Mouse (Mus musculus): ENCODE data around the gene Pros1. TPM values are rescaled to one million over a fixed set of nuclear protein-coding genes. Genes with fewer than 3 reads are reported as not detected.
A peak's percentile ranks its signal among the peaks of the same experiment; 100 is the strongest.

Pros1 gene
- polyA plus RNA-seq, 1 experiment: 9.5 TPM

- 89% methylated on average over 5 of the region's 5 CpGs for WGBS
- TF ChIP-seq CTCF (conservative IDR thresholded peaks at IDR 0.05; ENCODE audit: insufficient read depth, insufficient read length, low read depth, low read length): no peak
- TF ChIP-seq POLR2A (IDR thresholded peaks at IDR 0.05; ENCODE audit: low read depth, low read length): no peak
- H3K4me1 ChIP-seq (ENCODE audit: control insufficient read depth, insufficient read depth, low read length): no peaks in the 10 kb centered on the region
- no peak overlapping the region for H3K27ac ChIP-seq (ENCODE audit: insufficient read depth, low read depth, low read length)
- no peaks in the 10 kb centered on the region for H3K36me3 ChIP-seq (ENCODE audit: control insufficient read depth, insufficient read depth, low read length)
- no peaks in the 10 kb centered on the region for H3K27me3 ChIP-seq (replicated peaks; ENCODE audit: control insufficient read depth, insufficient read depth, low read length)
- H3K4me3 ChIP-seq (ENCODE audit: insufficient read depth, low read depth, low read length): no peak overlapping the region
- no peak for DNase-seq
Measured at GRCm38 (mm10) chr16:62915530-62915929, 61.4 kb downstream of the Pros1 start.

- H3K4me3 ChIP-seq (ENCODE audit: insufficient read depth, low read depth, low read length): no peak overlapping the region
- no peaks in the 10 kb centered on the region for H3K27me3 ChIP-seq (replicated peaks; ENCODE audit: control insufficient read depth, insufficient read depth, low read length)
- H3K36me3 ChIP-seq (ENCODE audit: control insufficient read depth, insufficient read depth, low read length): no peaks in the 10 kb centered on the region
- peak; percentile 7 for DNase-seq
- no peaks in the 10 kb centered on the region for H3K4me1 ChIP-seq (ENCODE audit: control insufficient read depth, insufficient read depth, low read length)
- TF ChIP-seq POLR2A (IDR thresholded peaks at IDR 0.05; ENCODE audit: low read depth, low read length) (no peak), CTCF (conservative IDR thresholded peaks at IDR 0.05; ENCODE audit: insufficient read depth, insufficient read length, low read depth, low read length) (no peak)
- WGBS: 30% methylated on average over 8 of the region's 8 CpGs
- no peak overlapping the region for H3K27ac ChIP-seq (ENCODE audit: insufficient read depth, low read depth, low read length)
Measured at GRCm38 (mm10) chr16:62922245-62922644, 68.1 kb downstream of the Pros1 start.

- no peaks in the 10 kb centered on the region for H3K36me3 ChIP-seq (ENCODE audit: control insufficient read depth, insufficient read depth, low read length)
- DNase-seq: no peak
- no peaks in the 10 kb centered on the region for H3K4me1 ChIP-seq (ENCODE audit: control insufficient read depth, insufficient read depth, low read length)
- no peak overlapping the region for H3K4me3 ChIP-seq (ENCODE audit: insufficient read depth, low read depth, low read length)
- 90% methylated on average over 6 of the region's 6 CpGs for WGBS
- TF ChIP-seq POLR2A (IDR thresholded peaks at IDR 0.05; ENCODE audit: low read depth, low read length) (no peak), CTCF (conservative IDR thresholded peaks at IDR 0.05; ENCODE audit: insufficient read depth, insufficient read length, low read depth, low read length) (no peak)
- H3K27me3 ChIP-seq (replicated peaks; ENCODE audit: control insufficient read depth, insufficient read depth, low read length): no peaks in the 10 kb centered on the region
- no peak overlapping the region for H3K27ac ChIP-seq (ENCODE audit: insufficient read depth, low read depth, low read length)
Measured at GRCm38 (mm10) chr16:62931341-62931740, 77.2 kb downstream of the Pros1 start.

GRCm38 (mm10) chr16:62936316-62936715 lies 82.2 kb downstream of the Pros1 start:
- WGBS: 60% methylated on average over 11 of the region's 11 CpGs
- TF ChIP-seq POLR2A (IDR thresholded peaks at IDR 0.05; ENCODE audit: low read depth, low read length) (no peak), CTCF (conservative IDR thresholded peaks at IDR 0.05; ENCODE audit: insufficient read depth, insufficient read length, low read depth, low read length) (no peak)
- Histone ChIP-seq H3K27ac (ENCODE audit: insufficient read depth, low read depth, low read length) (no peak overlapping the region), H3K4me3 (ENCODE audit: insufficient read depth, low read depth, low read length) (no peak overlapping the region), H3K27me3 (replicated peaks; ENCODE audit: control insufficient read depth, insufficient read depth, low read length) (no peaks in the 10 kb centered on the region), H3K4me1 (ENCODE audit: control insufficient read depth, insufficient read depth, low read length) (no peaks in the 10 kb centered on the region), H3K36me3 (ENCODE audit: control insufficient read depth, insufficient read depth, low read length) (no peaks in the 10 kb centered on the region)
- DNase-seq: no peak

GRCm38 (mm10) chr16:62940388-62941003 lies 86.4 kb downstream of the Pros1 start:
- Histone ChIP-seq H3K4me1 (ENCODE audit: control insufficient read depth, insufficient read depth, low read length) (no peaks in the 10 kb centered on the region), H3K4me3 (ENCODE audit: insufficient read depth, low read depth, low read length) (no peak overlapping the region), H3K36me3 (ENCODE audit: control insufficient read depth, insufficient read depth, low read length) (no peaks in the 10 kb centered on the region), H3K27ac (ENCODE audit: insufficient read depth, low read depth, low read length) (no peak overlapping the region), H3K27me3 (replicated peaks; ENCODE audit: control insufficient read depth, insufficient read depth, low read length) (no peaks in the 10 kb centered on the region)
- WGBS: 19% methylated on average over 16 of the region's 16 CpGs
- peak; percentile 56 for DNase-seq
- TF ChIP-seq POLR2A (IDR thresholded peaks at IDR 0.05; ENCODE audit: low read depth, low read length) (no peak), CTCF (conservative IDR thresholded peaks at IDR 0.05; ENCODE audit: insufficient read depth, insufficient read length, low read depth, low read length) (peak; percentile 61)

- TF ChIP-seq POLR2A (IDR thresholded peaks at IDR 0.05; ENCODE audit: low read depth, low read length) (no peak), CTCF (conservative IDR thresholded peaks at IDR 0.05; ENCODE audit: insufficient read depth, insufficient read length, low read depth, low read length) (no peak)
- DNase-seq: no peak
- H3K4me3 ChIP-seq (ENCODE audit: insufficient read depth, low read depth, low read length): no peak overlapping the region
- H3K27me3 ChIP-seq (replicated peaks; ENCODE audit: control insufficient read depth, insufficient read depth, low read length): no peaks in the 10 kb centered on the region
- H3K4me1 ChIP-seq (ENCODE audit: control insufficient read depth, insufficient read depth, low read length): no peaks in the 10 kb centered on the region
- no peaks in the 10 kb centered on the region for H3K36me3 ChIP-seq (ENCODE audit: control insufficient read depth, insufficient read depth, low read length)
- 85% methylated on average over 10 of the region's 10 CpGs for WGBS
- H3K27ac ChIP-seq (ENCODE audit: insufficient read depth, low read depth, low read length): no peak overlapping the region
Measured at GRCm38 (mm10) chr16:62941763-62942162, 87.7 kb downstream of the Pros1 start.

- Histone ChIP-seq H3K36me3 (ENCODE audit: control insufficient read depth, insufficient read depth, low read length) (no peaks in the 10 kb centered on the region), H3K4me1 (ENCODE audit: control insufficient read depth, insufficient read depth, low read length) (no peaks in the 10 kb centered on the region), H3K4me3 (ENCODE audit: insufficient read depth, low read depth, low read length) (no peak overlapping the region), H3K27ac (ENCODE audit: insufficient read depth, low read depth, low read length) (no peak overlapping the region), H3K27me3 (replicated peaks; ENCODE audit: control insufficient read depth, insufficient read depth, low read length) (no peaks in the 10 kb centered on the region)
- TF ChIP-seq POLR2A (IDR thresholded peaks at IDR 0.05; ENCODE audit: low read depth, low read length) (no peak), CTCF (conservative IDR thresholded peaks at IDR 0.05; ENCODE audit: insufficient read depth, insufficient read length, low read depth, low read length) (no peak)
- WGBS: 40% methylated on average over 16 of the region's 16 CpGs
- no peak for DNase-seq
Measured at GRCm38 (mm10) chr16:62942418-62943410, 88.6 kb downstream of the Pros1 start.
